Mouse (Mus musculus) inflammation-experienced regulatory T-cells, adult 6 months (primary cell): ENCODE data around the gene Surf1. TPM values are rescaled to one million over a fixed set of nuclear protein-coding genes. Genes with fewer than 3 reads are reported as not detected.
"Not testable (repeated sequence)": the region's sequence is repeated elsewhere in the genome, so short reads cannot be mapped to it uniquely, and the experiment has no call there.

ENCODE experiments used
- ATAC-seq: one replicate; pipeline ENCODE4 v1.8.0; 2017
- polyA plus RNA-seq, 3 experiments: library from polyadenylated mRNA; unstranded; fragments of 100-300 nt; shearing (Covaris generic); gene quantifications; one replicate each; pipeline ENCODE4 v1.2.1; 2017

Gene Surf1
- polyA plus RNA-seq, 3 experiments from 2014 or later, result 110 to 139 (median 122) TPM

DNA sequence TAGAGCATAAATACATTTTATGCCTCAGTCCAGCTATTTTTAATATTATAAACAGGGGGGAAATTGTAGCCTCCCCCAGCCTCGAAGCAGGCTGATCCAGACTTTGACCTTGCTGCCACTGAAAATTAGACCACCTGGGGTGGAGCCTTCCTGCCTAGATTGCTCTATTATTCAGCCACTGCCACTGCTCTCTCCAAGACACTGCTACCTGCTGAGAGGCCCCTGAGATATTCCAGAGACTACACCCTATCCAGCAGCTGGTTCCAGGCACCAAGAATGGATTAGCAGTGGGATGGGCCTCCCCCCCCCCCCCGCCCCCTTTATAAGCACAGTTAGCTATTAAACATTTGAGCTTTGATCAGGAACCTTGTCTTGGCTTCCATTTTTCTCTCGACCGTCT is 30.2 kb downstream of the Surf1 start:
- not testable (repeated sequence) for ATAC-seq

DNA sequence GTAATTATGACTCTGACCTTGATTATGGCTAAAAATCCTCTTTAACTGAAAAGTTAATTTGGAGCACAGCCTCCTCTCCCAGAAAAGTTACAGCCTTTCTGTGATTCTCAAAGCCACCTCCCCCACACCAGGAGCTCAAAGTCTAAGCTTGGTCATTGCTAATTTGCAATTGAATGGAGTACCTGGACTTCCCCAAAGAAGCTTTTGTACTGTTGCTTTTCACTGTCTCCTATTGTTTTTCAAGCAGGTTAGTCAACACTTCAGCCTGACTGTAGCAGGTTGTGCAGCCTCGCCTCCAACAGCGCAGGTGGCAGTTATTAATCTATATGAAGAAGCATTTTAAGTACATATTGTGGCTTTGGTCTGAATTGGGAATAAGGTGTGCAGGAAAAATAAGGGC is 30.8 kb downstream of the Surf1 start:
- ATAC-seq, result not testable (repeated sequence)

DNA sequence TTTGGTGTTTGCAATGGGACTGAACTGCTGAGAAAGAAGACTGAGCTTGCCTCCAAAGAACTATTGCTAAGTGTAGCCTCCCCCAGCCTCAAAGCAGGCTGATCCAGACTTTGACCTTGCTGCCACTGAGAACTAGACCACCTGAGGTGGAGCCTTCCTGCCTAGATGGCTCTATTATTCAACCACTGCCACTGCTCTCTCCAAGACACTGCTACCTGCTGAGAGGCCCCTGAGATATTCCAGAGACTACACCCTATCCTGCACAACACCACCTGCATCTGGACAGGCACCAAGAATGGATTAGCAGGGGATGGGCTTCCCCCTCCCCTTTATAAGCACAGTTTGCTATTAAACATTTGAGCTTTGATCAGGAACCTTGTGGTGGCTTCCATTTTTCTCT is 37.8 kb downstream of the Surf1 start:
- no peak for ATAC-seq

DNA sequence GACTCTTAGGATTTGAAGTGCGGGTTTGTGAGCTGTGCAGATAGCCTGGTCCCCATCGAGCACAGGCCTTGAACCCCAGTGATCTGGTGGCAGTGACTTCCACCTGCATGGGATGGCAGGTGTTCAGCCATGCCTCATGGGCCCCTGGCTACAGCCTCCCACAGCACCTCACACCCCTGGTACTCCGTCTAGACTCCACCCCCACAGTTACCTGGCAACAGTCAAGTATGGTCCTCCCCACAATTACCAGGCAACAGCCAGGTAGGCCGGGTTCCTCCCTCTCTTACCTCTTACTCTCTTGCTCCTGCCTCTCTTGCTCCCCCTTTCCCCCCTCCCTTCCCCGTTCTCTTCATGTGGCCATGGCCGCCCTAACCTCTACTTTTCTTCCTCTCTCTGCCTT is 45.7 kb downstream of the Surf1 start:
- ATAC-seq, result no peak

DNA sequence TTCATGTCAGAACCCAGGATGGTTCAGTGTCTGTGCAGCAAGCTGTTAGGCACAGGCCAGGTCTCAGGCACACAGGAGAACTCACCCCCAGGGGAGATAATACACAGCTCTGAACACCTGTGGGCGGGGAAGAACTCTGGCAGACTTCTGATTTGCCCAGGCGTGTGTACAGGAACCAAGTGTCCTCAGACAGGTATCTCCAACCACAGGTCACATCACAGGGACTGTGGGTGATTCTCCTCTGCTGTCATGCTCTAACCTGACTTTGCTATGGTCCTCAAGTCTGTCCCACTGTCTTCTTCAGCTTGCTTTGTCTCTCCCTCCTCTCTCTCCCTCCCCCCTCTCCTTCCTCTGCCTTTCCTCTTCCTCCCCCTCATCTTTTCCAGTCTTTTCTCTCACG is 51.5 kb downstream of the Surf1 start, which contains the start of gene Abo:
TSS of gene Abo (minus strand) at position 101 of the 400 bp plus-strand sequence.
- ATAC-seq, result no peak

Other genes with a start within 250 kb of the Surf1 start
- gene Lcn4, start 245.2 kb downstream of the Surf1 start, polyA plus RNA-seq, result under 1 TPM in 2 of 3 experiments, not detected in 1; 0.59 to 0.96 TPM
- not detected for gene Abo, start 51.6 kb downstream of the Surf1 start, polyA plus RNA-seq
- 10 to 100 TPM; 23.0 to 39.2 (median 33.5) TPM for gene Surf6, start 13.7 kb downstream of the Surf1 start, polyA plus RNA-seq
- 10 to 100 TPM; 10.2 to 16.7 (median 11.1) TPM for gene Med22, start 5.9 kb downstream of the Surf1 start, polyA plus RNA-seq
- gene Rpl7a, start 5.8 kb downstream of the Surf1 start, polyA plus RNA-seq, result 1,000 to 10,000 TPM in 1 of 3 experiments, 100 to 1,000 TPM in 2; 540 to 1,152 (median 653) TPM
- 10 to 100 TPM; 31.8 to 57.2 (median 52.2) TPM for gene Surf2, start 163 bp downstream of the Surf1 start, polyA plus RNA-seq
- gene Surf4, start 17.4 kb upstream of the Surf1 start, polyA plus RNA-seq, result 100 to 1,000 TPM in 1 of 3 experiments, 10 to 100 TPM in 2; 80.1 to 102 (median 86.7) TPM
- under 1 TPM; 0.16 to 0.36 (median 0.34) TPM for gene Stkld1, start 17.5 kb upstream of the Surf1 start, polyA plus RNA-seq
- 10 to 100 TPM; 45.9 to 63.8 (median 58.7) TPM for gene Rexo4, start 47.9 kb upstream of the Surf1 start, polyA plus RNA-seq
- gene Adamts13, start 56.9 kb upstream of the Surf1 start, polyA plus RNA-seq, result not detected
- gene Cacfd1, start 93.4 kb upstream of the Surf1 start, polyA plus RNA-seq, result 10 to 100 TPM; 12.9 to 19.5 (median 17.3) TPM
- gene Slc2a6, start 111.5 kb upstream of the Surf1 start, polyA plus RNA-seq, result 1 to 10 TPM; 3.2 to 6.0 (median 3.5) TPM
- gene Mymk, start 155.6 kb upstream of the Surf1 start, polyA plus RNA-seq, result not detected
- gene Adamtsl2, start 162.8 kb upstream of the Surf1 start, polyA plus RNA-seq, result not detected
- gene Fam163b, start 226.0 kb upstream of the Surf1 start, polyA plus RNA-seq, result not detected
- gene Dbh, start 248.7 kb upstream of the Surf1 start, polyA plus RNA-seq, result under 1 TPM in 1 of 3 experiments, not detected in 2; 0.22 TPM